24 mouse cellular contexts compared by ENCODE assay signal in the genomic region with DNA sequence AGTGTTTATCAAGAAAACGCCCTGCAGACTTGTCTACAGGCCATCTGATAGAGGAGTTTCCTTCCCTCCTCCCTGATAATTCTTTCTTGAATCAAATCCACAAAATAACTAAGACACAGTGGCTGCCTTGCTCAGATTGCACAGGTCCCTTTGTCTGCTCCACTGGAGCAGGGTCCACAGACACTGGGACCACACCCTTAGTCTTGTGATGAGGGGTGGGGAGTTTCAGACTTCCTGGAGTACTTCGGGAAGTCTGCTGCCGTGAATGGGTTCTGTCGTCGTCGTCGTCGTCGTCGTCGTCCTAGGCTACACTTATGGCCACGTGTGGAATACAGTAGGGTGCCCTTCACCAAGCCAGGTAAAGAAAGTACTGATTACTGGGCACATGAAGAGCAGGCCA. TPM values are rescaled to one million over a fixed set of nuclear protein-coding genes. Genes with fewer than 3 reads are reported as not detected.
DNase-seq lines count a peak whose midpoint lies in the region; ATAC-seq lines count a peak whose summit lies in the region.
"Had no signal": no experiment of that assay in that cellular context is flagged by ENCODE, and none has a peak within 500 bp of the region (broad histone marks: within the 10 kb centered on the region; RNA-seq: fewer than 3 reads in every experiment).

No protein-coding gene starts in this region.

- WGBS in liver, embryonic 11.5 days = 60% methylated on average over 12 of the region's 12 CpGs
- 58% methylated on average over 12 of the region's 12 CpGs for WGBS in liver, embryonic 13.5 days (ENCODE audit: insufficient replicate concordance)

- H3K4me3 ChIP-seq in liver, embryonic 11.5 days (ENCODE audit: low read depth, low read length) = no peak overlapping the region
- H3K4me3 ChIP-seq in liver, embryonic 13.5 days (replicated peaks) = no peak overlapping the region
- H3K4me3 ChIP-seq: embryonic facial prominence, embryonic 15.5 days; forebrain, embryonic 12.5 days; gastrocnemius, adult 2 months; heart, embryonic 12.5 days; hindbrain, embryonic 10.5 days had no signal

- no peaks in the 10 kb centered on the region for H3K36me3 ChIP-seq in liver, embryonic 11.5 days (ENCODE audit: control insufficient read depth, insufficient read depth, low read length)
- no peaks in the 10 kb centered on the region for H3K36me3 ChIP-seq in liver, embryonic 13.5 days
- H3K36me3 ChIP-seq: embryonic facial prominence, embryonic 15.5 days; forebrain, embryonic 12.5 days; heart, embryonic 12.5 days; hindbrain, embryonic 10.5 days had no signal

- no peak for DNase-seq in liver, embryonic 11.5 days (ENCODE audit: low spot score)
- DNase-seq in liver (no peak), ES-CJ7 (ENCODE audit: low read depth, low spot score) (peak; percentile 79), ZHBTc4 (ENCODE audit: low read depth, low spot score) (peak; percentile 87)
- no peak for DNase-seq in liver, embryonic 13.5 days
- DNase-seq in thymus, postnatal 0 days (ENCODE audit: low spot score) = no peak
- no peak for DNase-seq in heart, adult 8-10 months (ENCODE audit: low spot score)
- no peak for DNase-seq in gastrocnemius, postnatal 4 days (ENCODE audit: low spot score in 2 of 2)
- DNase-seq: adrenal gland, adult 8-10 months; adrenal gland, postnatal 36 days; cerebellum, adult 8-10 months; cerebellum, postnatal 14 days; embryo, embryonic 11 days; forebrain, postnatal 0 days; gastrocnemius, adult 2 months; gastrocnemius, postnatal 25 days; heart, adult 11 months; kidney, adult 18-20 months had no signal

- no peaks in the 10 kb centered on the region for H3K9me3 ChIP-seq in liver, embryonic 11.5 days (ENCODE audit: control insufficient read depth, low read length)
- H3K9me3 ChIP-seq in liver, embryonic 13.5 days (replicated peaks) = no peaks in the 10 kb centered on the region
- H3K9me3 ChIP-seq: embryonic facial prominence, embryonic 15.5 days; forebrain, embryonic 12.5 days; heart, embryonic 12.5 days; hindbrain, embryonic 10.5 days had no signal

- H3K27me3 ChIP-seq in liver, embryonic 11.5 days (replicated peaks; ENCODE audit: control insufficient read depth, insufficient read depth, low read length) = no peaks in the 10 kb centered on the region; the same call in 1 of the 2 replicates
- H3K27me3 ChIP-seq in liver, embryonic 13.5 days = peaks cover 29% of the 10 kb centered on the region
- H3K27me3 ChIP-seq: CH12.LX; embryonic facial prominence, embryonic 15.5 days; heart, embryonic 12.5 days had no signal

- peak overlapping the region; percentile 36; the same call in 1 of the 2 replicates for H3K4me2 ChIP-seq in liver, embryonic 11.5 days
- H3K4me2 ChIP-seq in liver, embryonic 13.5 days = peak overlapping the region; percentile 34
- H3K4me2 ChIP-seq: embryonic facial prominence, embryonic 15.5 days; forebrain, embryonic 12.5 days; heart, embryonic 12.5 days; hindbrain, embryonic 14.5 days had no signal

- no peak overlapping the region for H3K27ac ChIP-seq in liver, embryonic 11.5 days (ENCODE audit: low read depth, low read length)
- H3K27ac ChIP-seq in liver, embryonic 13.5 days = peak overlapping the region; percentile 69; the same call in 1 of the 2 replicates
- H3K27ac ChIP-seq: embryonic facial prominence, embryonic 15.5 days; forebrain, embryonic 12.5 days; gastrocnemius, adult 2 months; hindbrain, embryonic 10.5 days; hindbrain, embryonic 14.5 days had no signal

- ATAC-seq in liver, embryonic 11.5 days (replicated peaks; ENCODE audit: low FRiP score) = no peak
- ATAC-seq in liver, embryonic 13.5 days (ENCODE audit: low read depth) = no peak
- ATAC-seq: forebrain, postnatal 0 days had no signal

- H3K4me1 ChIP-seq in liver, embryonic 11.5 days (replicated peaks; ENCODE audit: control insufficient read depth, insufficient read depth, low read length) = peaks cover 9% of the 10 kb centered on the region
- peaks cover 36% of the 10 kb centered on the region for H3K4me1 ChIP-seq in liver, embryonic 13.5 days (replicated peaks)

- no peak overlapping the region for H3K9ac ChIP-seq in liver, embryonic 11.5 days (ENCODE audit: low read depth, low read length)
- 0 out of 2 replicates have a peak overlapping the region, but pooled peaks have one; percentile 15 for H3K9ac ChIP-seq in liver, embryonic 13.5 days
- H3K9ac ChIP-seq: embryonic facial prominence, embryonic 15.5 days; forebrain, embryonic 12.5 days; forebrain, postnatal 0 days; heart, embryonic 12.5 days; hindbrain, embryonic 14.5 days had no signal

RNA-seq across cellular contexts. Expression of gene Zfp704, which starts 4.8 kb away (rescaled TPM):
- 4.1 and 4.7 TPM in 2 replicates for polyA plus RNA-seq in liver, embryonic 11.5 days (2014; fragmentation: Nextera tagmentation; extraction: Ambion mirVana)
- 0.98 and 1.2 TPM in 2 replicates for polyA plus RNA-seq in liver, embryonic 13.5 days (2015; fragmentation: Nextera tagmentation; extraction: Ambion mirVana)
- polyA plus RNA-seq in thymus, postnatal 0 days (2015; fragmentation: Nextera tagmentation; extraction: Ambion mirVana) = 2.5 and 4.7 TPM in 2 replicates
- total RNA-seq in heart, adult 8-10 months (2022) = 10 to 100 TPM; 15.6 to 18.2 (median 16.6) TPM
- 10 to 100 TPM; 29.9 to 30.7 TPM for total RNA-seq in gastrocnemius, postnatal 4 days (2021)
- total RNA-seq: CH12.LX had no signal

Comparison
In these comparisons a context has a peak if more than half of its experiments do, and no peak if none do; other contexts are left out.
1. DNase-seq: peak in ES-CJ7 (single experiment) and ZHBTc4 (single experiment); none in liver, embryonic 11.5 days (single experiment), liver (single experiment), liver, embryonic 13.5 days (single experiment), thymus, postnatal 0 days (single experiment), heart, adult 8-10 months (single experiment) and gastrocnemius, postnatal 4 days (0 of 2).